Mouse (Mus musculus) heart, embryonic 16.5 days (tissue): ENCODE data around the gene Hoxa1. TPM values are rescaled to one million over a fixed set of nuclear protein-coding genes. Genes with fewer than 3 reads are reported as not detected.

Source experiments
- ATAC-seq: fragments of 200-750 bp; cut with Nextera tagmentation; replicated peaks from 2 replicates; pipeline ENCODE4 v1.8.0; 2017; ENCODE audit warnings: moderate number of reproducible peaks; ENCODE audit not compliant: insufficient read depth, low FRiP score; ENCODE audit errors: extremely low read depth
- H3K27ac ChIP-seq: fragments of 300-500 bp; sonication (generic); 2 replicates; pipeline ENCODE4 v1.5.1; 2014; ENCODE audit warnings: mild to moderate bottlenecking, low read length, control low read depth, moderate library complexity
- H3K27me3 ChIP-seq: fragments of 300-500 bp; sonication (generic); 2 replicates; pipeline ENCODE4 v1.6.1; 2014; ENCODE audit warnings: low read length, mixed read lengths; ENCODE audit not compliant: control insufficient read depth, insufficient read depth
- H3K36me3 ChIP-seq: fragments of 300-500 bp; sonication (generic); 2 replicates; pipeline ENCODE4 v1.6.1; 2014; ENCODE audit not compliant: control insufficient read depth, insufficient read depth
- H3K4me1 ChIP-seq: fragments of 300-500 bp; sonication (generic); 2 replicates; pipeline ENCODE4 v1.6.1; 2014; ENCODE audit warnings: low read length, mixed read lengths; ENCODE audit not compliant: control insufficient read depth, insufficient read depth
- H3K4me2 ChIP-seq: fragments of 300-500 bp; sonication (generic); 2 replicates; pipeline ENCODE4 v1.6.1; 2014; ENCODE audit warnings: low read depth, mild to moderate bottlenecking, control low read depth, low read length
- H3K4me3 ChIP-seq: fragments of 300-500 bp; sonication (generic); 2 replicates; pipeline ENCODE4 v1.5.1; 2014; ENCODE audit warnings: mild to moderate bottlenecking, control low read depth, low read length
- H3K9ac ChIP-seq: fragments of 300-500 bp; sonication (generic); 2 replicates; pipeline ENCODE4 v1.6.1; 2014; ENCODE audit warnings: low read length, control low read depth
- H3K9me3 ChIP-seq: fragments of 300-500 bp; sonication (generic); replicated peaks from 2 replicates; pipeline ENCODE4 v1.6.1; 2016; ENCODE audit warnings: low read length; ENCODE audit not compliant: control insufficient read depth
- WGBS: fragments of 180-500 bp; shearing (Covaris S2); extraction: QIAGEN DNeasy Blood & Tissue Kit; methylation state at CpG from one replicate; pipeline ENCODE4 v1.1.7; 2014; 5-methylcytosine and 5-hydroxymethylcytosine counted together
- polyA plus RNA-seq: library from polyadenylated mRNA; unstranded; fragments of >200 nt; fragmentation: Nextera tagmentation; extraction: Ambion mirVana; gene quantifications from 2 replicates; pipeline ENCODE4 v1.2.1, GENCODE M21; 2015

Gene Hoxa1
- polyA plus RNA-seq, 1 experiment from 2014 or later: 0.68 TPM

GRCm38 (mm10) chr6:52160511-52161335, 2.6 kb upstream of the Hoxa1 start:
- Histone ChIP-seq H3K27me3 (peaks cover 83% of the 10 kb centered on the region), H3K4me2 (peak overlapping the region; percentile 76), H3K27ac (peak overlapping the region; percentile 47), H3K9ac (peak overlapping the region; percentile 41), H3K4me3 (peak overlapping the region; percentile 8), H3K4me1 (peaks cover 10% of the 10 kb centered on the region), H3K9me3 (no peaks in the 10 kb centered on the region), H3K36me3 (no peaks in the 10 kb centered on the region)
- 9% methylated on average over 30 of the region's 30 CpGs for WGBS
- ATAC-seq: no peak

- Histone ChIP-seq H3K4me3 (peak overlapping the region; percentile 8), H3K27me3 (peaks cover 86% of the 10 kb centered on the region), H3K27ac (peak overlapping the region; percentile 47; the same call in 1 of the 2 replicates), H3K4me2 (peak overlapping the region; percentile 76), H3K9ac (no peak overlapping the region), H3K4me1 (peaks cover 10% of the 10 kb centered on the region), H3K9me3 (no peaks in the 10 kb centered on the region), H3K36me3 (no peaks in the 10 kb centered on the region)
- ATAC-seq: no peak
- 11% methylated on average over 9 of the region's 9 CpGs for WGBS
These were observed 1.9 kb upstream of the Hoxa1 start for GRCm38 (mm10) chr6:52159979-52160378.

GRCm38 (mm10) chr6:52159164-52159761, 1.1 kb upstream of the Hoxa1 start:
- Histone ChIP-seq H3K27me3 (peaks cover 88% of the 10 kb centered on the region), H3K36me3 (no peaks in the 10 kb centered on the region), H3K4me2 (peak overlapping the region; percentile 76), H3K4me1 (peaks cover 10% of the 10 kb centered on the region), H3K9me3 (no peaks in the 10 kb centered on the region), H3K9ac (peak overlapping the region; percentile 56; the same call in 1 of the 2 replicates), H3K4me3 (peak overlapping the region; percentile 74), H3K27ac (peak overlapping the region; percentile 53)
- WGBS: 12% methylated on average over 12 of the region's 12 CpGs
- peak; percentile 35; the same call in 1 of the 2 replicates for ATAC-seq

GRCm38 (mm10) chr6:52157466-52158275, 446 bp downstream of the Hoxa1 start:
- ATAC-seq: no peak
- no peak overlapping the region for H3K27ac ChIP-seq
- 1% methylated on average over 32 of the region's 32 CpGs for WGBS
- no peaks in the 10 kb centered on the region for H3K36me3 ChIP-seq
- H3K4me1 ChIP-seq: peaks cover 10% of the 10 kb centered on the region
- H3K4me2 ChIP-seq: peak overlapping the region; percentile 76
- H3K9ac ChIP-seq: no peak overlapping the region
- no peaks in the 10 kb centered on the region for H3K9me3 ChIP-seq
- H3K27me3 ChIP-seq: peaks cover 89% of the 10 kb centered on the region
- H3K4me3 ChIP-seq: peak overlapping the region; percentile 74

- H3K36me3 ChIP-seq: no peaks in the 10 kb centered on the region
- H3K4me3 ChIP-seq: no peak overlapping the region
- H3K27ac ChIP-seq: no peak overlapping the region
- H3K27me3 ChIP-seq: peaks cover 93% of the 10 kb centered on the region
- no peak overlapping the region for H3K9ac ChIP-seq
- no peak overlapping the region for H3K4me2 ChIP-seq
- H3K4me1 ChIP-seq: peaks cover 10% of the 10 kb centered on the region
- ATAC-seq: no peak
- 8% methylated on average over 20 of the region's 20 CpGs for WGBS
- no peaks in the 10 kb centered on the region for H3K9me3 ChIP-seq
These were observed 1.4 kb downstream of the Hoxa1 start for GRCm38 (mm10) chr6:52156551-52157200.

GRCm38 (mm10) chr6:52155471-52155870, 2.6 kb downstream of the Hoxa1 start:
- H3K4me3 ChIP-seq: no peak overlapping the region

GRCm38 (mm10) chr6:52154044-52154443, 4.1 kb downstream of the Hoxa1 start:
- no peak overlapping the region for H3K4me3 ChIP-seq
- H3K4me2 ChIP-seq: no peak overlapping the region
- H3K4me1 ChIP-seq: peaks cover 5% of the 10 kb centered on the region
- WGBS: 45% methylated on average over 5 of the region's 5 CpGs
- H3K27ac ChIP-seq: no peak overlapping the region
- ATAC-seq: no peak
- peaks cover 95% of the 10 kb centered on the region for H3K27me3 ChIP-seq
- no peaks in the 10 kb centered on the region for H3K36me3 ChIP-seq
- peaks cover 5% of the 10 kb centered on the region; the same call in 1 of the 2 replicates for H3K9me3 ChIP-seq
- no peak overlapping the region for H3K9ac ChIP-seq

More at GRCm38 (mm10) chr6:52155471-52155870, 2.6 kb downstream of the Hoxa1 start:
- Histone ChIP-seq H3K4me2 (no peak overlapping the region), H3K27ac (no peak overlapping the region), H3K27me3 (peaks cover 94% of the 10 kb centered on the region), H3K4me1 (peaks cover 10% of the 10 kb centered on the region), H3K9ac (no peak overlapping the region), H3K9me3 (no peaks in the 10 kb centered on the region), H3K36me3 (no peaks in the 10 kb centered on the region)
- 63% methylated on average over 3 of the region's 3 CpGs for WGBS
- no peak for ATAC-seq

- WGBS: 14% methylated on average over 6 of the region's 6 CpGs
- no peak overlapping the region for H3K27ac ChIP-seq
- no peak overlapping the region for H3K4me2 ChIP-seq
- H3K4me1 ChIP-seq: peaks cover 2% of the 10 kb centered on the region; the same call in 1 of the 2 replicates
- H3K36me3 ChIP-seq: no peaks in the 10 kb centered on the region
- H3K4me3 ChIP-seq: no peak overlapping the region
- H3K9ac ChIP-seq: no peak overlapping the region
- peaks cover 88% of the 10 kb centered on the region for H3K27me3 ChIP-seq
- no peak for ATAC-seq
- H3K9me3 ChIP-seq: peaks cover 5% of the 10 kb centered on the region; the same call in 1 of the 2 replicates
These were observed 4.8 kb downstream of the Hoxa1 start for GRCm38 (mm10) chr6:52153270-52153669.
